Mouse (Mus musculus) Muller cell, postnatal 12 days (primary cell): ENCODE results near the gene Zbtb22.
A peak's percentile ranks its signal among the peaks of the same experiment; 100 is the strongest.
"Not testable (repeated sequence)": the region's sequence is repeated elsewhere in the genome, so short reads cannot be mapped to it uniquely, and the experiment has no call there.

Experiments
- DNase-seq: peaks from one replicate; pipeline ENCODE4 v3.0.0-alpha.2; 2015; ENCODE audit errors: inconsistent ontology term

Zbtb22 gene

DNA sequence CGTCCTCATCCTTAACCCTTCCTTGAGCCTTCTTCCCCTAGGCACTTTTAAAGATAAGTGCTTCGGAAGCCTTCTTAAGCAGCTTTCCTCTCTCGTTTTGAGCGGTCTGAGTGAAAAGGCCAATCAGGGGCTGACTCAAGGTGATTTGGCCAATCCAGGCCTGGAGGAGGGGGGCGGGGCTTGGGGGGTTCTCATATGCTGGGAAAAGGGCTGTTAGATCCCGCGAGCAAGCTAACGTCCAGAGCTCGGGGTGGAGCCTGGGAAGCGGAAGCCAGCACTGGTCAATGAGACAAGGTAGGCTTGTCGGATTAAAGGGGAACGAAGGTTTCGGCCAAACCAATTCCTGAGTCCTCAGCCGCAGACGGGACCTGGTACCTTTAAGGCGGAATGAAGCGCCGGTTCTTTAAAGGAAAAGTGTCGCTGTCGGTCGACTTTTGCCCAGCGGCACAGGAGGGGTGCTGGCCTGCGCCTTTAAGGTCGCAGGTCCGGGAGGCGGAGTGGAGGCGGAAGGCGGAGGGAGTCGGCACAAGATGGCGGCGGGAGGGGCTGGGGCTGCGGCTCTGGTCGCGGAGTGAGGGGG lies at the start of gene Zbtb22, which contains the start of gene Tapbp:
TSS of gene Zbtb22 (plus strand) at position 234 of the 580 bp plus-strand sequence.
TSS of gene Tapbp (plus strand) at position 229 of the 580 bp plus-strand sequence.
- peak; percentile 100 for DNase-seq

DNA sequence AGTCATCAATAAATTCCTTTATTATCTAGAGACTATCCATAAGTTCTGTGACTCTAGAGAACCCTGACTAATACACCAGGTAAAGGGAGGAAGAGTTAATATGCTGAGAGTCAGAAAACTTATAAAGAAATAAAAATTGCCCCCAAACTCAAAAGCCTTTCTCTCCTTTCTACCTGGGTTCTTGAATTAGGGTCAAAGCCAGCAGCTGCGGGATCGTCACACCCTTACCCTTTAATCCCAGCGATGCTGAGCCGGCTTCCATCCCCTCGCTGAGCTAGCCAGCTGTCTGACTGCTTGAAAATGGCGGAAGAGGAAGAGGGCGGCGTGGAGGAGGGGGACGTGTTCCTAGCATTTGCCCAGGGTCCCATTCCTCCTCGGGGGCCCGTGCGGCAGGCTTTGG lies 42.2 kb upstream of the Zbtb22 start, which contains the start of gene Gm7029:
TSS of gene Gm7029 (plus strand) at position 301 of the 400 bp plus-strand sequence.
- not testable (repeated sequence) for DNase-seq

DNA sequence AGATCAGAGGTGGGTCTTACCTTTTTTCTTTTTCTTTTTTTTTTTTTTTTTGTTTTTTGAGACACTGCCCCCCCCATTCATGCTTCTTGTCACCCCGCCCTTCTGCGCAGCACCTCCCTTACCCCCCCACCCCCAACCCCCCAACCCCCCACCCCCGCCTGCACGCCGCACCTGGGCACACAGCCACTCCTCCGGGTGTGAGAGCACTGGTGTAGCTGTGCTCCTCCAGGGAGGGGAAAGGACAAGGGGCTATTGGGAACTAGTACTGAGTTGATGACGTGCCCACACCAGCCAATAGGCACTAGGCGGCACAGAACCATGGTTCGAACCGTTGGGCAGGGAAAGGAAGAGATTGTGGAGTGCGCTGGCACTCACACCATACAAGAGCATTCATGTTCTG lies 41.3 kb upstream of the Zbtb22 start:
- DNase-seq, result no peak

DNA sequence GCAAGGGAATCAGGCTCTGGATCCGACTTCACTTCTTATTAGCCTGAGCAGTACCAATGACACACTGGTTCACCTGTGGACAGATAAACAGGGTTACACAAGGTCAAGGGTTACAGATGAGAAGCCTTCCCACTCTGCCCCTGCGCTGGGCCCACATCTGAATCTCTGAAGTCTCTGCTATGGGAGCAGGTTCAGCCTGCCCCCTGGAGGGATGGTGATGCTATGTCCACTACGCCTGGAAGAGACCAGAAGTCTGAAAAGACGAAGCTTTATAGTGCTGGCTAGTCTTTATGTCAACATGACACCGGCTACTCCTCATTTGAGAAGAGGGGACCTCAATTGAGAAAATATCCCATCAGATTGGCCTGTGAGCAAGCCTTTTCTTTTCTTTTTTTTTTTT lies 39.9 kb upstream of the Zbtb22 start:
- DNase-seq, result not testable (repeated sequence)

DNA sequence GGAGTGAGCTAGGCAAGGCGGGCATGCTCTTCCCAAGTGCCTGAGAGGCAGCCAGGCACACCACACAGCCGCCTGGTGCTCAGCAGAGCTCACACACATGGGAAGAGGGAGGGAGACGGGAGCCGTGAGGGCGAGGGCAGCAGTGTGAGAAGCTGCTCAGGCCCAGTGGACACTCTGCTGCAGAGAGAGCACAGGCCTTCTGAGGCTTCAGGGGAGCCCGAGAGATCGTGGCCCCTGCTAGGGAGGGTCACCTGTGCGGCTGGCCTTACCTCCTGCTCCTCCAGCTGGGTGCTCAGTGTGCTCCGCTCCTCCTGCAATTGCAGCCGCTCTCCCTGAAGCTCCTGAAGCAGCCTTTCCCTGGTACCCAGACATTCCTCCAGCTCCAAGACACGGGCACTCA lies 31.4 kb upstream of the Zbtb22 start:
- not testable (repeated sequence) for DNase-seq

DNA sequence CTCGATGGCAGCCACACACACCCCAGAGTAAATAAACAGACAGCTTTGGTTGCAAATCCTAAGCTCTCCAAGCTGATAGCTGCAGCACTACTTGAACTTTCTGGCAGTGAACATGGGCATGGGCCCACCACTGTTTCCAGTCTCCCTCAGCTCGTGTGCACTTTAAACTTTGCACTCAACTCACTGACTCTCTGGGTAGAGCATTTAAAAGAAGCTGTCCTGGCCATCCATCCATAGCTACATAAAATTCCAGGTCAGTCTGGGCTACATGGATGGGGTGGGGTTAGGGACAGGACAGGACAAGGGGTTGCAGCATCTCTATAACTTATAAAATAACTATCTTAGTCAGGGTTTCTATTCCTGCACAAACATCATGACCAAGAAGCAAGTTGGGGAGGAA lies 27.9 kb upstream of the Zbtb22 start:
- DNase-seq, result not testable (repeated sequence)

DNA sequence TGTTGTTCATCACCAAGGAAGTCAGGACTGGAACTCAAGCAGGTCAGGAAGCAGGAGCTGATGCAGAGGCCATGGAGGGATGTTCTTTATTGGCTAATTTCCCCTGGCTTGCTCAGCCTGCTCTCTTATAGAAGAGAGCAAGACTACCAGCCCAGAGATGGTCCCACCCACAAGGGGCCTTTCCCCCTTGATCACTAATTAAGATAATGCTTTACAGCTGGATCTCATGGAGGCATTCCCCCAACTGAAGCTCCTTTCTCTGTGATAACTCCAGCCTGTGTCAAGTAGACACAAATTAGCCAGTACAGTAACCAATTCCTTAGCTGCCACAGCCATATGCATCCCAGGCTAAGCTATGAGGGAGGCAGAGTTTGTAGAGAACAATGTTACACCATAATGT lies 27.5 kb upstream of the Zbtb22 start:
- not testable (repeated sequence) for DNase-seq

DNA sequence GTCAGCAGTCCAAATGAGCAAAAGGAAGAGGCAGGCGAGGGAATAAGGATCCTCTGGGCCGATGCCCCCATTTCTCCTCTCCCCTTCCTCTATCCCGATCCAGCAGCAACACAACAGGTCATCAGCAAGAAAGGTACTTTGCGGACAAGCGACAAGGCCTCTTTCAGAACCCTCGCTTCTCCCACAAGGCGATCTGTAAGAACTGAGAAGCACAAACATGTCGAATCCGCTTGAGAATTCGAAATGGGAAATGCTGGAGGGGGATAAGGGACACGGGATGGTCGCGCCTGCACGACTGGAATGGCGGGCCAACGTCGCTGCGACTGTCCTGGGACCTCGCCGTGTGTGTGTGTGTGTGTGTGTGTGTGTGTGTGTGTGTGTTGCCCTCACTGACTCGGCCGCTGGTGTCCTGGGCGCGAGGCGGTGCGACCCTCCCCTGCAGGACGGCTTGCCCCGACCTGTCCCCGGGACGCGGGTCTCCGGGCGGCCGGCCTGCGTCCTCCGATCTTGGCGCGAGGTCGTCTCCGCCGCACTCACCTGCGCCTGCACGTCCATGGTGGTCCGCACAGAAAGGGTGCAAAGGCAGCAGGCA lies 25.7 kb upstream of the Zbtb22 start:
- DNase-seq, result peak; percentile 27

DNA sequence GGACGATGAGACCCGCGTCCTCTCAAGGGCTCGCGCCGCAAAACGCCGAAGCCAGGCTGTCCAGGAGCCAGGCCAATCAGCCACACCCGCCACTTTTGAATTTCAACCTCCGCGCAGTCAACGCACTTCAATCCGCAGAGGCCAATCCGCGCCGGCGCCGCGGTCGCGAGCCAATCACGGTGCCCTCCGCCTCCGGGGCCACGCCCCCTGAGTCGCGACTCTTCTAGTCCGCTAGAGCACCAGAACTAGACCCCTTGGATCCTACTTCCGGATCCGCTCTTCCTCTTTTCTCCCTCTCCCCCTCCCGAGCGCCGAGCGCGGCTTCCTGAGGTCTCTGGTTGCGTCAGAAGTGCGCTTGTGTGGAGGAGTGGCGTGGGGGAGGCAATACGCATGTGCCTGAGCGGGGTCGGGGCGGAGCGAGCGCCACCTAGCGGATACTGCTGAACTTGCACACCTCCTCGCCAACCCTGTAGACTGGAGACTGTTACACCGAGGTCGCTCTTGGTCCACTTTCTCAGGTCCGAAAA lies 25.1 kb upstream of the Zbtb22 start, which contains the start of gene Kifc1:
TSS of gene Kifc1 (minus strand) at position 129 of the 527 bp plus-strand sequence.
- peak; percentile 100 for DNase-seq

DNA sequence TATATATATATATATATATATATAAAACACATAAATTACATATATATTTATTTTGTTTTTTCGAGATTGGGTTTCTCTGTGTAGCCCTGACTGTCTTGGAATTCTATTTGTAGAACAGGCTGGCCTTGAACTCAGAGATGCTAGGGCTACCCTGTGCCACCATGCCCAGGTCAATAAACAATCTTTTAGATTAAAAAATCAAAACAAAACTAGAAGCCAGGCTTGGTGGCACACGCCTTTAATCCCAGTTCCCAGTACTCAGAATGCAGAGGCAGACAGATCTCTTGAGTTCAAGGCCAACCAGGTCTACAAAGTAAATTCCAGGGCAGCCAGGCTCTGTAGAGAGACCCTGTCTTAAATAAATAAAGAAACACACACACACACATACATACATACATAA lies 24.3 kb upstream of the Zbtb22 start:
- no peak for DNase-seq

DNA sequence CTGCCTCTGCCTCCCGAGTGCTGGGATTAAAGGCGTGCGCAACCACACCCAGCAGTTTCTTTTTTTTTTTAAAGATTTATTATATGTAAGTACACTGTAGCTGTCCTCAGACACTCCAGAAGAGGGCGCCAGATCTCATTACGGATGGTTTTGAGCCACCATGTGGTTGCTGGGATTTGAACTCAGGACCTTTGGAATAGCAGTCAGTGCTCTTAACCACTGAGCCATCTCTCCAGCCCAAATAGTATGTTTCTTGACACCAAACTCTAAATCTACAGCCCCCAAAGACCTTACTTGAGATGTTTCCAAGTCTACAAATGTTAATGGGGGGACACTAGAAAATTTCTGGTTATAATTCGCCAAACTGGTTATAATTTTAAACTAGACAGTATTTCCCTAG lies 23.8 kb upstream of the Zbtb22 start:
- DNase-seq, result not testable (repeated sequence)

DNA sequence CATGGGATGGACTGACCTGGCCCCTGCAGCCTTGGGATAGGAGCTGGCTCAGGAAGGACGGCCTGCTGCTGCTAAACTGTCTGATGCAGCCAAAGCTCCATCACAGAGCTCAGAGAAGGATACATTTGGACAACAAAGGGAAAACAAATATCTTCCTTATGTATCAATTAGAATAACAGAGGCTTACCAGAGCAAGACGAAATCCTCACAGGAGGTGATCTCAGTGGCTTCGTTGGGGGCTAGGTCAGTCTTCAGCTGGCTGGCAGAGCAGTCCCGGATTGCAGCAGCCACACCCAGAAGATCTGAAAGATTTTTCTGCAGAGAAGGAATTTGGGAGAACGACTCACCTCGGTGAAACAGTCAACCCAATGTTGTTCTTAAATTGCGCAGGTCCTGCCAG lies 23.3 kb upstream of the Zbtb22 start:
- DNase-seq, result no peak

DNA sequence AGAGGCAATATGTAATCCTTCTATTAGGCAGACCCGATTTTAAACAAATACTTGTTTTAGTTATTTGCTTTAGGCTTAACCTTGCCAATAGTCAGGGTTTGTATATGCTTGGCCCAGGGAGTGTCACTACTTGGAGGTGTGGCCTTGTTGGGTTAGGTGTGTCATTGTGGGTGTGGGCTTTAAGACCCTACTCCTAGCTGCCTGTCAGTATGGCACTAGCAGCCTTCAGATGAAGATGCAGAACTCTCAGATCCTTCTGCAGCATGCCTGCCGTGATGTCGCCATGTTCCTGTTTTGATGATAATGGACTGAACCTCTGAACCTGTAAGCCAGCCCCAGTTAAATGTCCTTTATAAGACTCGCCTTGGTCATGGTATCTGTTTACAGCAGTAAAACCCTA lies 22.7 kb upstream of the Zbtb22 start:
- DNase-seq, result not testable (repeated sequence)

DNA sequence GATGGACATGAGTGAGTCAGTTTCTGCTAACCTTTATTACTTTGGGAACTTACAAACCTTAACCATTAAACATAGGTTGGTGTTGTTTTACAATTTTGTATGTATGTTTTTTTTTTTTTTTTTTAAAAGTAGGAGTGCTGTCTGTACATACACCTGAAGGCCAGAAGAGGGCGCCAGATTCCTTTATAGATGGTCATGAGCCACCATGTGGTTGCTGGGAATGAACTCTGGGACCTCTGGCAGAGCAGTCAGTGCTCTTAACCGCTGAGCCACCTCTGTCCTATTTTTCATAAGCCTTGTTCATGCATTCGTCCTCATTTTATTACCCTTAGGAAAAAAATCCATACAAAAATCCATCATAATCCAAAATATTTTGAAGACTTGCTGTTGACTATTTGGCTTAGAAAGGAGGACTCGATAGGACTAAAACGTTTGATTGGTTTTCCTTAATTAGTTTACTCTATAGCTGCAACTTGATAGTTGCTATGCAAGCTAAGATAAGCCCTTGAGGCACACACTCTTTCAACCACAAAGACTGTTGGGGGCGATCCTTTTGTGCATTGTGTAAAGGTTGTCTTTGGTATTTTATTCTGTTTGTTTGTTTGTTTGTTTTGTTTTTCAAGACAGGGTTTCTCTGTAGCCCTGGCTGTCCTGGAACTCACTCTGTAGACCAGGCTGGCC lies 18.4 kb upstream of the Zbtb22 start:
- DNase-seq, result peak; percentile 36

DNA sequence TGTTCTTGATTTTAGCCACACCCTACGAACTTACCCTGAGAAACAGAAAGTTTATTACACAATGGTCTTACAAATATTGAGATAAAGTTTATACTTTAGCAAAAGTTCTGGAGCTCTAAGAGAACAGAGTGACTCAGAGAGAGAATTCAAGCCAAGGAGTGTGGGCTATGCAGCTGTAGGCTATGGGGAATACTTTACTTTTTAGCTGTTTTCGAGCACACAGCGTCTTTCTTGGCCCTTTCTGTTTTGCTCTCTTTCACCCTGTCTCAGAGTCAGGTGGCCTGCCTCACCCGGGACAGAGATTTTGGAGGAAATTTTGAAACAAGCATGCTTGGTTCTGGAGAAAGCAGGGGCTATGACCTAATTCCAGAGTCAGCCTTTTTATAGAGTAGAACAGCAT lies 17.5 kb upstream of the Zbtb22 start:
- DNase-seq, result not testable (repeated sequence)

DNA sequence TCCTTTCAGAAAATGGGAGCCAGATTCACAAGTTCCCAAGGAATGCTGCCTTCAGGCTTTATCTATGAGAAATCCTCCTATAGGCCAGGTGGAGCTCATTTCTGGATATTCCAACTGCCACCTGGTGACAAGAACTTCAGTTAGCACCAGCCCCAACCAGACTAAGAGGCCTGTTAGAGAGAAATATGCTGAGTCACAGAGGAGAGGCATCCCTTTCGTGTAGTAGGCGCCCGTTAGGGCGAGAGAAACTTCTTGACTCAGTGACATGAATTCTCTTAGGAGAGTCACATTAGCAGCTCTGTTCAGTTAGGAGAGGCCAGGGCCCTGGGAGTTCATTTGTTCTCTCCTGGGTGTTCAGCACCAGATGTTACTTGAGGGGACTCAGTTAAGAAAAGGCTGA lies 16.1 kb upstream of the Zbtb22 start:
- no peak for DNase-seq

DNA sequence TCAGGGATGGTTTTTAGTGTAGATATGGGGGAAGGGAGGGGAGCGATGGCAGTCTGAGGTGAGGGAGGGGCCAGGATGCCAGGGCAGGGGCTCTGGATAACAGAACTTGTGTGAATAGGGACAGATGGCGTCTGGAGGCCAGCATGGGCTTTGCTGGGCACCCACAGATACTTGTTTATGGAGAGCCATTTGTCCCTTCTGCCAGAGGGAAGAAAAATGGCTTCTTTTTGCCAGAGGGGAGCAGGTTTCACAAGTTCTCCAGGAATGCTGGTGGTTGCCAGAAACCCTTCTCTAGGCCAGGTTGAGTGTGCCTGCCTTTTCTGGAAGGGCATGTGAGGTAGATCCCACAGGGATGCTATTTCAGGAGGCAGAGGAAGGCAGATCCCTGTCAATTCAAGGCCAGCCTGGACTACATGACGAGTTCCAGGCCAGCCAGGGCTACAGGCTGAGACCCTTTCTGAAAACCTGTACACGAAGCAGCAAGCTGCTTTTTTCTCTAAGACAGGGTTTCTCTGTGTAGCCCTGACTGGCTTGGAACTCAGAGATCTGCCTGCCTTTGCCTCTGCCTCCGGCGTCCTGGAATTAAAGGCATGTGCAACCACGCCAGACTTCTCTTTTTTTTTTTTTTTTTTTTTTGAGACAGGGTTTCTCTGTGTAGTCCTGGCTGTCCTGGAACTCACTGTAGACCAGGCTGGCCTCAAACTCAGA lies 15.3 kb upstream of the Zbtb22 start:
- no peak for DNase-seq

DNA sequence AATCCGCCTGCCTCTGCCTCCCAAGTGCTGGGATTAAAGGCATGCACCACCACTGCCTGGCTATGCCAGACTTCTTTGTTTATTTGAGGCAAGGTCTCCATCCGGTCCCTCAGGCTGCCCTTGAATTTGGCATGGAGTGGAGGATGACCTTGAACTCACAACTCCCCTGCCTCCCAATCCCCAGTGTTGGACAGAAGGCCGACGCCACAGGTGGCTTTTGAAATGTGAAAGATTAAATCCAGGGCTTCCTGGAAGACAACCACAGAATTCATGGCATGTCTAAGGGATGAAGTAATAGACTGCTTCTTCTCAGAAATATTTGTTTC lies 14.8 kb upstream of the Zbtb22 start:
- no peak for DNase-seq

DNA sequence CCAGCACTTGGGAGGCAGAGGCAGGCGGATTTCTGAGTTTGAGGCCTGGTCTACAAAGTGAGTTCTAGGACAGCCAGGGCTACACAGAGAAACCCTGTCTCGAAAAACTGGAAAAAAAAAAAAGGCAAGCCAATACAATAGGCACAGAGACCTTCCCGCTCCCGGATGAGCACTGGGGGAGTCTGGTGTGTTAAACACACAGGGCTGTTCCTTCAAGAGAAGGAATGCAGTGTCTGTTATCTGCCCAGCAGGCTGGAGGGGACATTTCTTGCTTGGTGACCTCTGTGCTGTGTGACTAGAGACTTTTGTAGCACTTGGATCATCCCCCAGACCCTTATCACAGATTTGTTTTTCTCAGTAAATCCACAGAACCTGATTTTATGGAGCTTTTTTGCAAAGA lies 14.1 kb upstream of the Zbtb22 start:
- no peak for DNase-seq

DNA sequence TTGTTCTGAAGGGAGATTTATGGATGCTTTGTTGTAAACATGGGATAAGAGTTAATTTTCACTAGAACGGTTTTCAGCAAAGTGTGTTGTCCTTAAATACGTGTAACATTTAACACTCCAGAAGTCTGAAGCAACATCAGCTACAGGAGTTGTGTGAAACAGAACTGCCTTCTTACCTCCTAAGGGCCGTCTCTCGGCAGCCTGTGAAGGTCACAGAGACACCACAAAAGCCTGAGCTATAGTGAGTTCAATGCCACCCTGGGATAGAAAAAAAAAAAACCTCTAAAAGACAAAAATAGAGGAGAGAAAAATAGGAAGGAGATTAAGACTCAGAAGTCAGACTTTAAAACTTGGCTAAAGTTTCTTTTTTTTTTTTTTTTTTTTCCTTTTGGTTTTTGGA lies 13.6 kb upstream of the Zbtb22 start:
- DNase-seq, result no peak

DNA sequence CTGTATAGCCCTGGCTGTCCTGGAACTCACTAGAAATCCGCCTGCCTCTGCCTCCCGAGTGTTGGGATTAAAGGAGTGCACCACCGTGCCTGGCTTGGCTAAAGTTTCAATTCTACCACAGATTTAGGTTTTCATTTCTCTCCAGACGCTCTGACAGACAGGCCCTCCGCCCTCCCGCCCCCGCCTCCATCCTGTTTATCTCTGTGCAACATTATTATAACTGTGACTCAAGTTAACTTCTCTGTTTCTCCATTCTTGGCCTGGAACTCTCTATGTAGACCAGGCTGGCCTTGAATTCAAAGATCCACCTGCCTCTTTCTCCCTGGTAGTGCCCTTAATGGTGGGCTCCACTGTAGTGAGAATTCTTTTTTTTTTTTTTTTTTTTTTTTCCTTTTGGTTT lies 13.2 kb upstream of the Zbtb22 start:
- DNase-seq, result no peak
